ENCODE assay signal across 21 mouse cellular contexts in the genomic region with DNA sequence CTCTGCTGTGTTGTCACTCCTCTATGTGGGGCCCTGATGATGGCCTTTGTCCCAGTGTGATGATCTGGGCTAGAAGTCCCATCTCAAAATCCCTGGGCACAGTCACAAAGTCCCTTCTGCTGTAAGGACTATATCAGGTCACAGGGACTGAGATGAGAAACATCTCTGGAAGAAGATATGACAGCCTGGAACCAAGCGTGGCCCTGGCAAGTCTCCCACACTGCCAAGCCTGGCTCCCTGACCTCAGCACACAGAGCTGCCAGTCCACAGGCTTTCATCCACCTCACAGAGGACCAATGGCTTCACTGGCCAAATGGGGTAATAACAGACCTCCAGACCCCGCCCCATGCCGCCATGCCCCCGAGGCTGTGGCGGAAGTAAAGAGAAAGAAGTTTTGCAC. TPM values are rescaled to one million over a fixed set of nuclear protein-coding genes. Genes with fewer than 3 reads are reported as not detected.
DNase-seq lines count a peak whose midpoint lies in the region; ATAC-seq and TF ChIP-seq lines count a peak whose summit lies in the region.
"Had no signal": no experiment of that assay in that cellular context is flagged by ENCODE, and none has a peak within 500 bp of the region (broad histone marks: within the 10 kb centered on the region; RNA-seq: fewer than 3 reads in every experiment).

No protein-coding gene starts in this region.

- H3K36me3 ChIP-seq in forebrain, embryonic 10.5 days (replicated peaks): no peaks in the 10 kb centered on the region
- H3K36me3 ChIP-seq in forebrain, postnatal 0 days (ENCODE audit: insufficient read depth): no peaks in the 10 kb centered on the region; the same call in 1 of the 2 replicates
- H3K36me3 ChIP-seq: heart, embryonic 15.5 days; hindbrain, embryonic 12.5 days had no signal

- TF ChIP-seq CTCF in forebrain, postnatal 0 days (IDR thresholded peaks at IDR 0.05; ENCODE audit: low read depth): no peak

- no peak for ATAC-seq in forebrain, postnatal 0 days
- ATAC-seq: activated CD4-positive, CD25-positive, alpha-beta regulatory T cell, adult 4 months; forebrain, embryonic 14.5 days; hindbrain, embryonic 16.5 days; inflammation-experienced regulatory T-cells, adult 6 months; intestine, postnatal 0 days; Patski had no signal

- H3K4me2 ChIP-seq in forebrain, postnatal 0 days (ENCODE audit: low read depth): no peak overlapping the region
- H3K4me2 ChIP-seq: heart, embryonic 11.5 days; heart, embryonic 15.5 days; hindbrain, embryonic 12.5 days had no signal

- peaks cover 47% of the 10 kb centered on the region for H3K4me1 ChIP-seq in forebrain, embryonic 10.5 days
- peaks cover 5% of the 10 kb centered on the region for H3K4me1 ChIP-seq in forebrain, postnatal 0 days (ENCODE audit: insufficient read depth)

- no peak for DNase-seq in forebrain, embryonic 10.5 days (ENCODE audit: extremely low spot score, low spot score)
- no peak for DNase-seq in forebrain, postnatal 0 days
- DNase-seq in adipocyte (ENCODE audit: low spot score): peak; percentile 53
- peak; percentile 70 for DNase-seq in gastrocnemius, adult 18-20 months (ENCODE audit: low spot score)
- peak; percentile 70 for DNase-seq in gastrocnemius, postnatal 25 days
- DNase-seq in heart, postnatal 25 days (ENCODE audit: low spot score): no peak
- DNase-seq in natural killer cell, adult 2 months (ENCODE audit: low spot score in 2 of 2): no peak
- DNase-seq: adrenal gland, adult 2 months; adrenal gland, postnatal 25 days; cerebellum, adult 18-20 months; heart, adult 2 months; heart, postnatal 14 days had no signal

- H3K27me3 ChIP-seq in forebrain, embryonic 10.5 days (ENCODE audit: poor library complexity, severe bottlenecking): peaks cover 26% of the 10 kb centered on the region
- H3K27me3 ChIP-seq in forebrain, postnatal 0 days (ENCODE audit: insufficient read depth, low read length): no peaks in the 10 kb centered on the region
- H3K27me3 ChIP-seq: Patski had no signal

- H3K27ac ChIP-seq in forebrain, embryonic 10.5 days: peak overlapping the region; percentile 67; the same call in 1 of the 2 replicates
- H3K27ac ChIP-seq in forebrain, postnatal 0 days (ENCODE audit: low read depth, low read length): no peak overlapping the region
- H3K27ac ChIP-seq: heart, adult 2 months; heart, embryonic 15.5 days; hindbrain, embryonic 12.5 days had no signal

- no peaks in the 10 kb centered on the region for H3K9me3 ChIP-seq in forebrain, embryonic 10.5 days
- H3K9me3 ChIP-seq in forebrain, postnatal 0 days (ENCODE audit: low read length): no peaks in the 10 kb centered on the region
- H3K9me3 ChIP-seq: heart, embryonic 15.5 days; hindbrain, embryonic 12.5 days had no signal

- WGBS in forebrain, embryonic 10.5 days: 84% methylated on average over 5 of the region's 5 CpGs
- WGBS in forebrain, postnatal 0 days: 83% methylated on average over 5 of the region's 5 CpGs

- no peak overlapping the region for H3K9ac ChIP-seq in forebrain, postnatal 0 days
- H3K9ac ChIP-seq: heart, embryonic 15.5 days; hindbrain, embryonic 12.5 days had no signal

- intact Hi-C loops in heart, postnatal 25 days (cut with DNase I): no loop called here

- H3K4me3 ChIP-seq in forebrain, embryonic 10.5 days: no peak overlapping the region
- H3K4me3 ChIP-seq in forebrain, postnatal 0 days (ENCODE audit: low read depth, low read length): no peak overlapping the region
- H3K4me3 ChIP-seq: heart, adult 2 months; heart, embryonic 15.5 days; hindbrain, embryonic 12.5 days had no signal

RNA-seq across cellular contexts. Expression of gene Prr5, which starts 10.8 kb away (rescaled TPM):
- polyA plus RNA-seq in forebrain, embryonic 10.5 days (2016; fragmentation: Nextera tagmentation; extraction: Ambion mirVana): 14.1 and 14.3 TPM in 2 replicates
- total RNA-seq in forebrain, postnatal 0 days (2014; rRNA removed): 8.6 and 17.2 TPM in 2 replicates
- polyA plus RNA-seq in forebrain, postnatal 0 days (2015; fragmentation: Nextera tagmentation; extraction: Ambion mirVana): 17.8 and 28.2 TPM in 2 replicates
- total RNA-seq in gastrocnemius, adult 18-20 months (2021): 1 to 10 TPM; 2.4 to 3.2 TPM
- total RNA-seq in gastrocnemius, postnatal 25 days (2021): 1 to 10 TPM; 3.9 to 4.1 TPM
- total RNA-seq in heart, postnatal 25 days (2021): 1 to 10 TPM; 3.1 to 3.4 TPM
- polyA plus RNA-seq: activated CD4-positive, CD25-positive, alpha-beta regulatory T cell, adult 4 months had no signal

Comparison
In these comparisons a context has a peak if more than half of its experiments do, and no peak if none do; other contexts are left out.
1. DNase-seq: peak in adipocyte (single experiment), gastrocnemius, adult 18-20 months (single experiment) and gastrocnemius, postnatal 25 days (single experiment); none in forebrain, embryonic 10.5 days (single experiment), forebrain, postnatal 0 days (single experiment), heart, postnatal 25 days (single experiment) and natural killer cell, adult 2 months (0 of 2).